Mouse (Mus musculus) embryonic facial prominence, embryonic 14.5 days (tissue): ENCODE results near the gene Hecw1. TPM values are rescaled to one million over a fixed set of nuclear protein-coding genes. Genes with fewer than 3 reads are reported as not detected.

Source experiments
- ATAC-seq: fragments of 200-750 bp; cut with Nextera tagmentation; 2 replicates; pipeline ENCODE4 v1.8.0; 2017; ENCODE audit warnings: low read depth, moderate number of reproducible peaks, moderate TSS enrichment
- DNase-seq: peaks from one replicate; pipeline ENCODE4 v3.0.0-alpha.2; 2015; ENCODE audit warnings: low spot score
- H3K27ac ChIP-seq: fragments of 300-500 bp; sonication (generic); replicated peaks from 2 replicates; pipeline ENCODE4 v1.5.1; 2014; ENCODE audit warnings: low read depth, mild to moderate bottlenecking, low read length, moderate library complexity
- H3K27me3 ChIP-seq: fragments of 300-500 bp; sonication (generic); replicated peaks from 2 replicates; pipeline ENCODE4 v1.6.1; 2014; ENCODE audit warnings: low read length; ENCODE audit not compliant: control insufficient read depth, insufficient read depth
- H3K36me3 ChIP-seq: fragments of 300-500 bp; sonication (generic); 2 replicates; pipeline ENCODE4 v1.6.1; 2014; ENCODE audit warnings: low read length, mixed read lengths; ENCODE audit not compliant: control insufficient read depth, insufficient read depth
- H3K4me1 ChIP-seq: fragments of 300-500 bp; sonication (generic); 2 replicates; pipeline ENCODE4 v1.6.1; 2014; ENCODE audit warnings: antibody characterized with exemption, low read length; ENCODE audit not compliant: control insufficient read depth, insufficient read depth
- H3K4me2 ChIP-seq: fragments of 300-500 bp; sonication (generic); 2 replicates; pipeline ENCODE4 v1.6.1; 2014; ENCODE audit warnings: low read depth, mild to moderate bottlenecking, low read length, moderate library complexity, mixed read lengths
- H3K4me3 ChIP-seq: fragments of 300-500 bp; sonication (generic); 2 replicates; pipeline ENCODE4 v1.5.1; 2014; ENCODE audit warnings: low read depth, mild to moderate bottlenecking, low read length
- H3K9ac ChIP-seq: fragments of 300-500 bp; sonication (generic); 2 replicates; pipeline ENCODE4 v1.6.1; 2014; ENCODE audit warnings: low read depth, mild to moderate bottlenecking, low read length, moderate library complexity, mixed read lengths
- H3K9me3 ChIP-seq: fragments of 300-500 bp; sonication (generic); 2 replicates; pipeline ENCODE4 v1.6.1; 2016; ENCODE audit warnings: low read length; ENCODE audit not compliant: control insufficient read depth
- WGBS: fragments of 180-500 bp; shearing (Covaris S2); extraction: QIAGEN DNeasy Blood & Tissue Kit; methylation state at CpG from one replicate; pipeline ENCODE4 v1.1.7; 2014; 5-methylcytosine and 5-hydroxymethylcytosine counted together
- polyA plus RNA-seq: library from polyadenylated mRNA; unstranded; fragments of >200 nt; fragmentation: Nextera tagmentation; extraction: Ambion mirVana; gene quantifications from 2 replicates; pipeline ENCODE4 v1.2.1, GENCODE M21; 2014

The Hecw1 gene
- polyA plus RNA-seq, 1 experiment from 2014 or later: 1.9 TPM

- ATAC-seq: no peak
- H3K27me3 ChIP-seq: no peaks in the 10 kb centered on the region
- WGBS: 81% methylated on average over 2 of the region's 2 CpGs
- no peaks in the 10 kb centered on the region for H3K9me3 ChIP-seq
- DNase-seq: no peak
- H3K4me2 ChIP-seq: no peak overlapping the region
- H3K4me1 ChIP-seq: no peaks in the 10 kb centered on the region
- H3K4me3 ChIP-seq: no peak overlapping the region
- H3K9ac ChIP-seq: no peak overlapping the region
- H3K36me3 ChIP-seq: no peaks in the 10 kb centered on the region
- H3K27ac ChIP-seq: no peak overlapping the region
These were observed 66.0 kb downstream of the Hecw1 start for GRCm38 (mm10) chr13:14457043-14457442.

- Histone ChIP-seq H3K4me1 (no peaks in the 10 kb centered on the region), H3K9ac (no peak overlapping the region), H3K4me3 (no peak overlapping the region), H3K4me2 (no peak overlapping the region), H3K36me3 (no peaks in the 10 kb centered on the region), H3K9me3 (no peaks in the 10 kb centered on the region), H3K27me3 (no peaks in the 10 kb centered on the region), H3K27ac (no peak overlapping the region)
- ATAC-seq (no peak), DNase-seq (no peak)
These were observed 83.5 kb downstream of the Hecw1 start for GRCm38 (mm10) chr13:14439540-14439939.

- H3K9me3 ChIP-seq: no peaks in the 10 kb centered on the region
- ATAC-seq: no peak
- H3K4me3 ChIP-seq: no peak overlapping the region
- no peak overlapping the region for H3K4me2 ChIP-seq
- no peaks in the 10 kb centered on the region for H3K4me1 ChIP-seq
- H3K27me3 ChIP-seq: no peaks in the 10 kb centered on the region
- WGBS: 85% methylated on average over 6 of the region's 6 CpGs
- DNase-seq: no peak
- no peaks in the 10 kb centered on the region for H3K36me3 ChIP-seq
- H3K27ac ChIP-seq: no peak overlapping the region
- no peak overlapping the region for H3K9ac ChIP-seq
These were observed 94.0 kb downstream of the Hecw1 start for GRCm38 (mm10) chr13:14428845-14429553.

- 67% methylated on average over 2 of the region's 2 CpGs for whole genome bisulfite sequencing
- H3K4me1 ChIP-seq: no peaks in the 10 kb centered on the region
- no peaks in the 10 kb centered on the region for H3K27me3 ChIP-seq
- H3K4me3 ChIP-seq: no peak overlapping the region
- H3K4me2 ChIP-seq: no peak overlapping the region
- H3K27ac ChIP-seq: no peak overlapping the region
- H3K9me3 ChIP-seq: no peaks in the 10 kb centered on the region
- no peak for DNase-seq
- no peaks in the 10 kb centered on the region for H3K36me3 ChIP-seq
- H3K9ac ChIP-seq: no peak overlapping the region
- ATAC-seq: no peak
These were observed 98.2 kb downstream of the Hecw1 start for GRCm38 (mm10) chr13:14424836-14425235.

- H3K36me3 ChIP-seq: no peaks in the 10 kb centered on the region
- H3K9me3 ChIP-seq: no peaks in the 10 kb centered on the region
- 77% methylated on average over 1 of the region's 1 CpGs for WGBS
- no peaks in the 10 kb centered on the region for H3K27me3 ChIP-seq
- no peak for ATAC-seq
- no peak for DNase-seq
- H3K27ac ChIP-seq: no peak overlapping the region
- no peak overlapping the region for H3K4me3 ChIP-seq
- no peak overlapping the region for H3K4me2 ChIP-seq
- H3K4me1 ChIP-seq: no peaks in the 10 kb centered on the region
- H3K9ac ChIP-seq: no peak overlapping the region
These were observed 109.6 kb downstream of the Hecw1 start for GRCm38 (mm10) chr13:14413405-14413804.

- Histone ChIP-seq H3K4me3 (no peak overlapping the region), H3K27ac (no peak overlapping the region), H3K4me2 (no peak overlapping the region), H3K27me3 (no peaks in the 10 kb centered on the region), H3K9me3 (no peaks in the 10 kb centered on the region), H3K9ac (no peak overlapping the region), H3K36me3 (no peaks in the 10 kb centered on the region), H3K4me1 (no peaks in the 10 kb centered on the region)
- DNase-seq: no peak
- ATAC-seq: no peak
These were observed 148.6 kb downstream of the Hecw1 start for GRCm38 (mm10) chr13:14374470-14374869.

- 83% methylated on average over 3 of the region's 3 CpGs for WGBS
- H3K9me3 ChIP-seq: no peaks in the 10 kb centered on the region
These were observed 157.5 kb downstream of the Hecw1 start for GRCm38 (mm10) chr13:14365546-14365945.

GRCm38 (mm10) chr13:14327252-14327651 lies 195.8 kb downstream of the Hecw1 start:
- no peaks in the 10 kb centered on the region for H3K4me1 ChIP-seq
- DNase-seq (no peak), ATAC-seq (no peak)
- H3K36me3 ChIP-seq: no peaks in the 10 kb centered on the region
- 92% methylated on average over 1 of the region's 1 CpGs for WGBS
- H3K27ac ChIP-seq: no peak overlapping the region
- no peaks in the 10 kb centered on the region for H3K9me3 ChIP-seq
- H3K4me2 ChIP-seq: no peak overlapping the region
- H3K27me3 ChIP-seq: no peaks in the 10 kb centered on the region
- H3K4me3 ChIP-seq: no peak overlapping the region
- no peak overlapping the region for H3K9ac ChIP-seq

More at GRCm38 (mm10) chr13:14365546-14365945, 157.5 kb downstream of the Hecw1 start:
- H3K27me3 ChIP-seq: no peaks in the 10 kb centered on the region
- no peak for ATAC-seq
- no peaks in the 10 kb centered on the region for H3K36me3 ChIP-seq
- no peak overlapping the region for H3K27ac ChIP-seq
- no peaks in the 10 kb centered on the region for H3K4me1 ChIP-seq
- H3K9ac ChIP-seq: no peak overlapping the region
- DNase-seq: no peak
- no peak overlapping the region for H3K4me2 ChIP-seq
- H3K4me3 ChIP-seq: no peak overlapping the region

- H3K4me1 ChIP-seq: no peaks in the 10 kb centered on the region
- H3K27ac ChIP-seq: no peak overlapping the region
- H3K4me3 ChIP-seq: no peak overlapping the region
- no peak overlapping the region for H3K4me2 ChIP-seq
- no peaks in the 10 kb centered on the region for H3K9me3 ChIP-seq
- ATAC-seq (no peak), DNase-seq (no peak)
- no peaks in the 10 kb centered on the region for H3K27me3 ChIP-seq
- 26% methylated on average over 8 of the region's 8 CpGs for WGBS
- no peaks in the 10 kb centered on the region for H3K36me3 ChIP-seq
- H3K9ac ChIP-seq: no peak overlapping the region
These were observed 216.4 kb downstream of the Hecw1 start for GRCm38 (mm10) chr13:14306617-14307016.
